Mouse (Mus musculus) neutrophil, adult 5-6 weeks (primary cell): ENCODE measurements around the gene Mustn1. TPM values are rescaled to one million over a fixed set of nuclear protein-coding genes. Genes with fewer than 3 reads are reported as not detected.
A peak's percentile ranks its signal among the peaks of the same experiment; 100 is the strongest.

Experiments
- ATAC-seq: fragments of 151-379, 151-347 bp; 2 replicates; pipeline ENCODE4 v1.8.0; 2017; ENCODE audit warnings: mild to moderate bottlenecking, moderate TSS enrichment; ENCODE audit not compliant: insufficient number of reproducible peaks, poor library complexity, low FRiP score, severe bottlenecking; ENCODE audit errors: extremely low read depth
- total RNA-seq: library from RNA; stranded (forward); fragments of 200-1000 nt; gene quantifications from 2 replicates; pipeline ENCODE4 v1.2.3, GENCODE M21; 2017

Gene Mustn1
- 5.2 and 6.3 TPM in 2 replicates for total RNA-seq

GRCm38 (mm10) chr14:30878958-30879571, at the start of gene Mustn1:
TSS of gene Mustn1 (plus strand) at chr14:30879200.
- no peak for ATAC-seq

DNA sequence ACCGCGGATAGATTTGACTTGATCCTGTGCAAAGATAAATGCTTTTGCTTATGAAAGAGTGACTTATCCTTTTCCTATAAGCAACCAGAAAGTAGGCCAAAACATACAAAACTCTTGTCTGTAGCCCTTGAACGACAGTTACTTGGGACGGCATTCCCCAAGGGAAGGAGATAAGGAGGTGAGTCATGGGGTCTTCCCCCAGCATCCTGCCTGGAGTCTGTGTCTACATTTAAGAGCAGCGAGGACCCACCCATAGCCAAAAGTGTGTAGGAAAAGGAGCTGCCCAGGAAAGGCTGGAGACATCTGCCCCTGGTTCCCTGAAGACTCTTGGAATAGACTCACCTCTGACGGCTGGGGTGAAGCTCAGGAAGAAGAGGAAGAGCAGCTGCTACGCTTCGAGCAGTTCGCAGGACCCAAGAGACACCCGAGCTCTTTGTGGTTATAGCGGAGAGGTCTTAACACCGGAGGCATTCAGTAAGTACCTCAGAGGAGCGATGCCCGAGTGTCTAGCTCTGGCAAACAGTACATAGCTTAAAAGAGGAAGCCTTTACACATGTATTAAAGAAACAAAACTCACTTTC, 41.5 kb upstream of the Mustn1 start:
- no peak for ATAC-seq

- ATAC-seq = no peak
Observed at GRCm38 (mm10) chr14:30843701-30844100, 35.3 kb upstream of the Mustn1 start.

DNA sequence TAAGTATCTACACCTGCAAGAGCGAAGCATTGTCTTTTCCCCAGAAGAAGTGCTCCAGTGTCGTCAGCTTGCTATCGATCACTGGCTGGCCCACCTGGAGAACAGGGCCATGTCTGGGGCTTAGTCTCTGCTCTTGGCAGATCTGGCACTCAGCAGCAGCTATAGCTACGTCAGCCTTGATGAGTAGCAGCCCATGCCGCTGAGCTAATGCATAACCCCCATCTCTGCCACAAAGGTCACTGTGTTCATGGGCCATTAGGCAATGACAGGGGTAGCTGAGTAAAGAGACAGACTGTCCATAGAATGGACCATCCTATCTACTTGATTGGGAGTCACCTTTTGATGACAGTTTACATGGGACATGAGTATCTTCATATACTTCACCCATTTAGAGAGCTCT, 28.5 kb upstream of the Mustn1 start:
- ATAC-seq = no peak

DNA sequence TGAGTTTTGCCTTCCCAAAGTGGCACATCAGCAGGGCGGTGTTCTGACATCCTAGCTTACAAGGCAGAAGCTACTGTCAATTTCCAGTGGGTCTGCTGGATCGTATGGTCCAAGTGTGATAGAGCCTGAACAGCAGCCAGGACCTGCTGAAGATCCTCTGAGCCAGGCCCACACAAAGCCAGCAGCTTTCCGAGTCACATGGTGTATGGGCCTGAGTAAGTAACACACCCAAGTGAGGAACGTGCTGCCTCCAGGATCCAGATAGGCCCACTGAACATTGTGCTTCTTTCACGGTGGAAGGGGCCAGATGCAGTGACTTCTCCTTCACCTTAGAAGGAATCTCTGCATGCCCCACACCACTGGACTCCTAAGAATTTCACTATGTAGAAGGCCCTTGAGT, 26.7 kb upstream of the Mustn1 start:
- no peak for ATAC-seq

GRCm38 (mm10) chr14:30855316-30855715, 23.7 kb upstream of the Mustn1 start:
- ATAC-seq = no peak

- no peak for ATAC-seq
Observed at GRCm38 (mm10) chr14:30856885-30857507, 22.0 kb upstream of the Mustn1 start.

- ATAC-seq = no peak
Observed at GRCm38 (mm10) chr14:30857990-30858389, 21.0 kb upstream of the Mustn1 start.

GRCm38 (mm10) chr14:30861421-30862125, 17.4 kb upstream of the Mustn1 start:
- no peak for ATAC-seq

GRCm38 (mm10) chr14:30862368-30862767, 16.6 kb upstream of the Mustn1 start:
- no peak for ATAC-seq

DNA sequence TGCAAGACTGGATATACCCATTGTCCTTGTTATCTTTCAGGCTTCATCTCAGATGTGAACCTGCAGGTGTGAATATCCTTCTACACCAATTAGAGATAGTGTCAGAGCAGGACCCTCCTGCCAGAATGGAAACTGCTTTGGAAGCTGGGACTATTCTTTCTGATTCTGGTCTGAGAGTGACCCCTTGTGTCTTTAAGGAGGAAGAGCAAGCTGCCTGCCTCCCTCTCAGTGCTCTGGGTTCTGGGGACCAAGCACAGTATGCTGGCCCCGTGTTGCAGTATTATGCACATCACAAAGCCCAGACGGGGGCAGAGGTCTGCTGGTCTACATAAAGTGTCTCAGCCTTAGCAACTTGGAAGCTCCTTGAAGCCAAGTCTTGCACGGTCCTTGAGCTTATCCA, 13.7 kb upstream of the Mustn1 start:
- ATAC-seq = no peak

- ATAC-seq = peak; percentile 65
Observed at GRCm38 (mm10) chr14:30867042-30867441, 12.0 kb upstream of the Mustn1 start.

DNA sequence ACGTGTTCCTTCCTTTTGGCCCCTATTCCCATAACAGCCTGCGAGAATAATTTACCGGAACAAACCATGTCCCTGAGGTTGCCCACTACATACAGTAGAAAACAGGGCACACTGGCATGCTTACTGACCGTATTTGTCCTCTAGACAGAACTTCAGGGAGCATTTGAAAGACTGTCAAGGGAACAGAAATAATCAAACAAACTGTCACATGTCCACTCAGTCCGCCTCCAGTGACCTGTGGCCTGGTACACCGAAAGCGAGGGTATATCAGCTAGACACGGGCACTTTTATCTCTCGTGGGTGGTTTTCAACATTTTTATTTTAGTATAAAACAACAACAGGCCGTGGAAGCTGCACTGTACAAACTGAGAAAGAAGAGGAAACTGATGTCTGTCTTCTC, 10.2 kb upstream of the Mustn1 start:
- ATAC-seq = no peak

DNA sequence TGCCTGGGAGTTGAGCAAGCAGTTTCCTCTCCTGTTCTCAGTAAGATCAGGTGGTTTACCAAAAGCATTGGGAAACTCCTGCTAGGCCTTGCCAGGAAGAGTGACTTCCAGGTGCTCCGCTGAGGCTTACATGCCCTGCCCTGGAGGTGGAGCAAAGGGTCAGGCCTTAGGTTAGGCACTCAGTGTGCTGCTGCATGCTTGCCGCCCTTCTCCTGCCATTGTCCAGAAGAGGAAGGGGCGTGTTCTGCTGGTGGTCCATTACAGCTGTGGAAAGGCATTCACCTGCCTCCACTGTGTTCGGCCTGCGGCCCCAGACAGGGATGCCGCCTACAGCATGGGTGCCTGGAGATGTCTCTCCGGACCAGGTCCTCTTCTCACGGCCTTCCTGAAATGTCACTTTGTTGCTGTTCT, 9.6 kb upstream of the Mustn1 start:
- no peak for ATAC-seq

GRCm38 (mm10) chr14:30870206-30871147, 8.5 kb upstream of the Mustn1 start:
- ATAC-seq = no peak

GRCm38 (mm10) chr14:30874095-30874700, 4.8 kb upstream of the Mustn1 start:
- no peak for ATAC-seq

DNA sequence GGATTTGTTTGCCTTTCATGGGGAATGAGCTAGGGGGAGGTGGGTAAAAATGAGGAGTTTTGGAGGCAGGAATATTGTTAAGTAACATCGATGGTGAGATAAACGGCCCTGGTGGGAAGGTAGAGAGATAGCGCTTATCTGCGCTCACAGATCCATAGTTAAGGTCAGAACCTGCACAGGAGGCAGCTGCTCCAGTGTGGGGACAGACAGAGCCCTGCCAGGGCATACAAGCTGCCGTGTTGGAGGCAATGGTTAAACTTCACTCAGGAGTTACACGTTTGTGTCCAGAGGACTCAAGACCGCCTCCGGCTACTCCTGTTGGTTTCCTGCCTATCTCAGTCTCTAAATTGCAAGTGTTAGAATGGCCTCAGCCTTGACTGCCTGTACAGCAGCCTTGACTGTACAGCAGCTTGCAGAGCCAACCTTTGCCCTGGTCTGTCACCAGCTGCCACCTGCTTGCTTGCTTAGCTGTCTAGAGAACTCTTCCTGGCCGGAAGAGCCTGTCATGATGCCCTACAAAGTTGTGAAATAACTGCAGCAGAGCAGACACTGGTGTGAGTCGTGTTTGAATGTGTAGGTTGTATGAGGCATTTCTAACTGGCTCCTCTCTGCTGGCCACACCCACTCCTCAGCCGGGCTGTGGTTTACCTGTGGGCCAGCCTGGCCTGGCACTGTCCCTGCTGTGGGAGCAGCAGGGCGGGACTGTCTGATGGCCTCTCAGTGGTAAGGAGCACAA, 3.7 kb upstream of the Mustn1 start:
- peak; percentile 43; the same call in 1 of the 2 replicates for ATAC-seq

- peak; percentile 10; the same call in 1 of the 2 replicates for ATAC-seq
Observed at GRCm38 (mm10) chr14:30875955-30876354, 3.0 kb upstream of the Mustn1 start.
